Mouse (Mus musculus) neutrophil, adult 5-6 weeks (primary cell): ENCODE measurements around the gene Gm49388. TPM values are rescaled to one million over a fixed set of nuclear protein-coding genes. Genes with fewer than 3 reads are reported as not detected.
"Not testable (repeated sequence)": the region's sequence is repeated elsewhere in the genome, so short reads cannot be mapped to it uniquely, and the experiment has no call there.

Experiments used
- ATAC-seq: fragments of 151-379, 151-347 bp; 2 replicates; pipeline ENCODE4 v1.8.0; 2017; ENCODE audit warnings: mild to moderate bottlenecking, moderate TSS enrichment; ENCODE audit not compliant: insufficient number of reproducible peaks, poor library complexity, low FRiP score, severe bottlenecking; ENCODE audit errors: extremely low read depth
- total RNA-seq: library from RNA; stranded (forward); fragments of 200-1000 nt; gene quantifications from 2 replicates; pipeline ENCODE4 v1.2.3, GENCODE M21; 2017

Gene Gm49388
- total RNA-seq, 1 experiment from 2014 or later = 3.5 TPM

DNA sequence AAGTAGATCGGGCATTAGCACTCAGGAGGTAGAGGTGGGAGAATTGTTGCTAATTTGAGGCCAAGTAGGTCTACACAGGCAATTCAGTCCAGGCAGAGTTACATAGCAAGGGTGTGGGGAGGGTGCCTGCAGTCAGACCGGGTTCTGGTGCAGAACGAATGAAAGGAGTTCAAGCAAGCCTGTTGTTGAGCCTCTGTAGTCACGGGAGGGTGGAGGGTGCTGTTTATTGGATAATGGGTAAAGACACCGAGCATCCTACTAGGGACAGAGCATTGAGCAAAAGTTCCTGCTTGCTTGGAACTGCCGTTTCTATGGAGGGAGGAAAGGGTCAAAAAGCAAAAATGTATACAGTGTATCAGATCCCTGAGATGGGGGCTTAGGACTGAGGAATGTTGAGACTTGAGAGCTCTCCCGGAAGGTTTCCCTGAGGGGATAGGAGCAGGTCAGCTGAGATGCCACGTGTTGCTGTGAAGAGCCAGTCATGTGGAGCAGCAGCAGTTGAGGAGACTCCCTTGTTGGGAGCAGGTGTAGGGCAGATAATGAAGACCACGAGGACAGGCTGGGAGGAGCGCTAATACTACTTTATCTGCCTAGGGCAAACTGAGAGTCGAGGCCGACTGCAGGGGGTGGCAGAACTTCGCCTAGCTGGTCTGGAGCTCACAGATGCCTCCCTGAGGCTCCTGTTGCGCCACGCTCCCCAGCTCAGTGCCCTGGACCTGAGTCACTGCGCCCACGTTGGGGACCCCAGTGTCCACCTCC, 18.4 kb upstream of the Gm49388 start:
- no peak for ATAC-seq

DNA sequence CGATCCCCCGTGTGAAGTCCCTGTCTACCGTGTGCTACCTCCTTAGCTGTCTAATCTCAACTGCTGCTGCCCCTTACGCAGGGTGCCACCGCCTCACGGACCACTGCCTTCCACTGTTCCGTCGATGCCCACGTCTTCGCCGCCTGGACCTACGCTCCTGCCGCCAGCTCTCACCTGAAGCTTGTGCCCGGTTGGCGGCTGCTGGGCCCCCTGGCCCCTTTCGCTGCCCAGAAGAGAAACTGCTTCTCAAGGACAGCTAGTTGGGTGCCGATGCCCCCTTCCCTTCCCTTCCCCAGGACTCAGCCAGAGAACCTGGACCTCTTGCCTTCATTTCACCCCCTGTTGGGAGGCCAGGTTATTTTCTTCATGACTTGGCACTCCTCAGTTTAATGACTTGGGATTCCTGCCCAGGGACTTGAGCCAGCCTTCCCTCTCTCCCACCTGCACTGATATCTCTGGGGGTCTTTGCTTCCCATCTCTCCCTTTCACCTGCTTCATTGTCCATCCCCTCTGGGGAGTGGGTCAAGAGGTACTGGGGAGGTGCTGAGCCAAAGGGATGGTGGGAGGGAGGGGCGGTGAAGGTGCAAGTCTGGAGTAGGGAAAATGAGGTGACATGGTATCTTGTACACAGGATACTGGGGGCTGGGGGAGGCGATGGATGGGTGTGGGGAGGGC, 17.6 kb upstream of the Gm49388 start:
- ATAC-seq = no peak

DNA sequence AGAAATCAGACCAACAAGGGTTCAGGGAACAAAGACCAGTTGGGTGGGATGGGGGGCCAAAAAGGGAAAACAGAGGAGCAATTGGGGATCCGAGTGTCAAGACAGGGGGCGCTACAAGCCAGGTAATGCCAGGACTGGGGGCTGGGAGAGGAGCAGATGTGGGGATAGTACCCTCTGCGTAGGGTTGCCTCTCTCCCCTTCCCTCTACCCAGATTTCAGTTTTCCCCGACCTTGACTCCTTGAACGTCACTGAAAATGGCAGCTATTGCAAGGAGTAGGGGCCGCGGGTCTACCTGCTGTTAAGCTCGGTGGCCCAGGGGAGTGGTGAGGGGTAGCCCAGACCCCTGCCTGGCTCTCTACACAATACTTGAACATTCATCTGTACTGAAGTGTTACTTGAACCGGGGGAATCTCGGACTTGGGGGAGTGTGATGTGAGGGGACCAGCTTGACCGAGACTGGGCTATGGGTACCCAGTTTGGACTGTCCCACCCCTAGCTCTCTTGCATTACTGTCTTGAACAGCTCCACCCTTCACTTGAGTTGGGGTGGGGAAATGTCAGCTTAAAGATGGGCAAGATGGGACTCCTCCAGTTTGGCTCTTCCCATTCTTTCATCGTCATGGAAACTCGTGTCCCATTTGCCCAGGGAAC, 16.9 kb upstream of the Gm49388 start:
- ATAC-seq = no peak

DNA sequence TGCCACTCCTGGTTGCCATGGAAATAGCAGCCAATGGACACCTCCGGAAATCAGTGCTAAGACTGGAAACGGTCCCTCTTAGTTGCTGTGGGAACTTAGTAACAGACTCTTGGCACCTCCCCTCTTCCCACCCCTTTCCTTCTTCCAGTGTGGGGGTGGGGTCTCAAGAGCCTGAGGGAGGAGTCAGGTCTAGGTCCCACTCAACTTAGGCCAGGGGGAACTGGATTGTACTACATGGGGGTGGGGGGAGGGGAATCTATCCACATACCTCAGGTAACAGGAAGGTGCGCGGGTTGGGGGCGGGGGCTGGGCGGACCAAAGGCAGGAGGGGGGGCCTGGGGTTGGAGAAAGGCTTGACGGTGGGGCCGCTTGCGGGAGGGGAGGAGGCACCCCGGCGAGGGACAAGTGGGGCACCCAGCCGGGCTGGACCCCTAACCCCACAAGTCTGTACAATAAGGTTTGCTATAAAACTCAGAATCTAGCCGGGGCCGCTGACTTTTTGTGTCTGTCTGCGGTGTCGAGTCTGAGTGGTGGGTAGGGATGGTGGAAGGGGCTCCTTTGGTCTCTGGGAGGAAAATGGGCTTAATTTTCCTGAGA, 16.3 kb upstream of the Gm49388 start:
- peak; percentile 74 for ATAC-seq

DNA sequence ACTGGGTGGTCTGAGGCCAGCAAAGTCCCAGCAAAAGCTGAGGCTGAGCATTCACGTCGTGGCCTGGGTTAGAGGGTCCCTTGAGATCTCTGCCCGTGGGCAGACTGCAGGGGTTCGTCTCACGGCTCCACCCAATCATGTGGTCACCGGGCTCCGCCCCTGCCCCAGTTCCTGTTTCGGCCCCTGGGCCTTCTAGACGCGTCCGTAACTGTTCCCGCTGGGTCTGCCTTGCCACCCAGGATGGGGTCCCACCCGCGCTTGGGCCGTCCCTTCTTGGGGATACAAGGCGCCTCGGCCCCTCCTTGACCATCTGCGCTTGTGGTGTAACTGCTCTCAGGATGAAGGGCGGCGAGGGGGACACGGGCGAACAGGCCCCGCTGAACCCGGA, 15.8 kb upstream of the Gm49388 start, which contains the start of gene Orai3:
Gene Orai3, plus strand, starts transcription at position 165 of the 388 bp plus-strand sequence.
- ATAC-seq = peak; percentile 73

DNA sequence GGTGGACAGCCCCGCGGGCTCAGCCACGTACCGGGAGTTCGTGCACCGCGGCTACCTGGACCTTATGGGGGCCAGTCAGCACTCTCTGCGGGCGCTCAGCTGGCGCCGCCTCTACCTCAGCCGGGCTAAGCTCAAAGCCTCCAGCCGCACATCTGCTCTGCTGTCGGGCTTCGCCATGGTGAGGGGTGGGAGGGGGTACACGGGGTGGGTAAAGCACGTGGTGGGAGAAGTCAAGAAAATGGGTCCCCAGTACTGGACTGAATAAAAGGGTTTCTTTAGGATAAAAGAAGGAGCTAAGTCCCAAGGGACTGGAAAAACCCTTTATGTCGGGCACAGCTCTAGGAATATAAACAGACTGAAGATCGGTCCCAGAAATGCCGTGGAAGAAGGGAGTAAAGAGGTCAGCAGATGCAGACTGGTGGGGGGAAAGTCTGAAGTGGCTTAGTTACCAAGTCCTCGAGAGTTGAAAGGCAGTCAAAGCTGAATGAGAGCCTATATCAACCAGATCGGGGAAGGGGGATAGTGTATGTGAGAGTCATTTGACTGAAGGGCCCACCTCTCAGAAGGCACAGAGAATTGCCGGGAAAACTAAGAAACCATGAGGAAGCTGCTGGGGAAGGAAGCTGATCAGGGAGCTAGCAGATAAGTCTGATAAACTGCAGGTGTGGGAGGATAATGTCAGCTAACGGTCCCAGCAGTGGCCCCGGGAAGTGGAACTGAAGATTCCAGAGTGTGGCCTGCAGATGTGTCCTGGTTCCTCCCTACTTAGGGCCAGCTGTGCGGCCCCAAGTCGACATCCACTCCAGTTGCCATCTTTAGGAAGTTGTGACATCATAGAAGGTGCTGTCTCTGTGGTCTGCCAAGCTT, 15.1 kb upstream of the Gm49388 start:
- ATAC-seq = no peak

DNA sequence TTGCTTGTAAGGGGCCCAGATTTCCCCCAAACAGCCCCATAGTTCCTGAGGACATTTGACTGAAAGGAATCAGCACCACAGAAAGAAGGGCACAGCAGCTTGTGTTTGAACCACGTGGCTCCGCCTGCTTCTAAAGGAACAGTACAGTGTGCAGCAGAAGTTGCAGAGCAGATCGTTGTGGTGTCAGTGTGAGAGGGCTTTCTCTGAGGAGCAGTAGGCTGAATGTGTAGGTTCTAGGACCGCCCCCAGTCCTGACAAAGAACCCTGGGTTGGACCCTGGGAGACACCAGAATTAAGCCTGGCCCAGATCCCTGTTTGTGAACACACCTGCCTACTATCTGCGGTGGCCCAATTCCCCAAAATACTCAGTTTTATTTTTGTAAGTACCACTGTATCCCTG, 14.1 kb upstream of the Gm49388 start:
- ATAC-seq = no peak

DNA sequence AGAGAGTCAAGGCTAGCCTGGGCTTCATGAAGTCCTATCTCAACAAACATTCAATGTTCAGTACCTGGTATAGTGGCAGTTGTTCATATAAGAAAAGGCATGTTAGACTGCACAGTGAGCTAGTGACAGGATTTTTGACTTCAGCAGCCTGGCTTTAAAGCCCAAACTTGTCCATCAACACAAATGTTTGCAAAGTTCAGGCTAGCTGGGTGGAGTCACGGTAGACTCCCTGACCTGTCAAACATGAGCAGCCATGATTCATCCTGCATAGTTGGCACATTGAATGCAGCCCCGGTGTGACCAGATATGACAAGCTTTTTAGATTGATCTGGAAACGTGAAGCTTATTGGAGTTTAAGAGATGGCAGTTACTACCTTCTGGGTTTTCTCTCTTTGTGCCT, 13.3 kb upstream of the Gm49388 start:
- no peak for ATAC-seq

DNA sequence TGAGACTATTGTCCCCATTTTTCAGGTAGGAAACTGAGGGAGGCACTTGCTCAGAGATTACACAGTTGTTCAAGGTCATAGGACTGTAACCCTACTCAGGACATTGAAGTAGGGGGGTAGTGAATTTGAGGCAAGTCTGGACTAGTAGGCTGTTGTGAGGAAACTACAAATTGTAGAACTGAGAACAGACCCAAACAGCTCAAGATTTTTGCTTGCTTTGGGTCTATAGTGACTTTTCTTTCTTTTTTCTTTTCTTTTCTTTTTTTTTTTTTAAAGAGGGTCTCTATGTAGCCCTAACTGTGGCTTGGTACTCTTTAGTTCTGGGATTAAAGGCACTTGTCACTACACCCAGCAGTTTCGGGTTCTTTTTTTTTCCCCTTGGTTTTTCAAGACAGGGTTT, 12.9 kb upstream of the Gm49388 start:
- ATAC-seq = no peak

DNA sequence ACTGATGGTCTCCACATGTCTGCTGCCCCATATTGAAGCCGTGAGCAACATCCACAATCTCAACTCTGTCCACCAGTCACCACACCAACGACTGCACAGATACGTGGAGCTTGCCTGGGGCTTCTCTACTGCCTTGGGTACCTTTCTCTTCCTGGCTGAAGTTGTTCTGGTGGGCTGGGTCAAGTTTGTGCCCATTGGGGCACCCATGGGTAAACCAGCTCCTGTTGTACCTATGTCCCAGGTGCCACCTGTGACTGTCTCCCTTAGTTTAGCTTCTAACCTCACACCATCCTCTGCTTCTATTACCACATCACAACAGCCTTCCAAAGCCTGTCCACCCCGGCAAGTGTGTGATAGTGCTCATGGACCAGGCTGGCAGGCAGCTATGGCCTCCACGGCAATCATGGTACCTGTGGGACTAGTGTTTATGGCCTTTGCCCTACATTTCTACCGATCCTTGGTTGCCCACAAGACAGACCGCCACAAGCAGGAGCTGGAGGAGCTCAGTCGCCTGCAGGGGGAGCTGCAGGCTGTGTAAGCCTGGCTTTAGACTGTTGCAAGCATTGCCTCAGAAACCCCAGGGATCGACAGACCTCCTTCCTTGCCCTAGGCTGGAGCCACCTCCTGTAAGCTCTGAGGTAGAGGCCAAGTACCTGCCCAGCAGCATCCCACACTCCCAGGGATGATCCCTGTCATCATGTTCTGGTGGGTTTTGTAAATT, 11.6 kb upstream of the Gm49388 start:
- peak; percentile 20; the same call in 1 of the 2 replicates for ATAC-seq

DNA sequence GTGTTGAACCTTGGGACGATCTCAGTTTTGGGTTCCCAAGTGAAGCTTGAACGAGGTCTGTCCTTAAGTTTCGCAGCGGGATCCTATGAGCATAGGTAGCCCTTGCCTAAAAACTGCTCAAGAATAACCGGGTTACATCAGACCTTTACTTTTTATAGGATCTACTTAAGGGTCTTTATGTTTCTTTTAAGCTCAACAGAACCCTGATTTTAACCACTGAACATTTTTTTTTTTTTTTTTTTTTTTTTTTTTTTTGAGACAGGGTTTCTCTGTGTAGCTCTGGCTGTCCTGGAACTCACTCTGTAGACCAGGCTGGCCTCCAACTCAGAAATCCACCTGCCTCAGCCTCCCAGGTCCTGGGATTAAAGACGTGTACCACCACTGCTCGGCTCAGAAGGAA, 9.6 kb upstream of the Gm49388 start:
- ATAC-seq = not testable (repeated sequence)

DNA sequence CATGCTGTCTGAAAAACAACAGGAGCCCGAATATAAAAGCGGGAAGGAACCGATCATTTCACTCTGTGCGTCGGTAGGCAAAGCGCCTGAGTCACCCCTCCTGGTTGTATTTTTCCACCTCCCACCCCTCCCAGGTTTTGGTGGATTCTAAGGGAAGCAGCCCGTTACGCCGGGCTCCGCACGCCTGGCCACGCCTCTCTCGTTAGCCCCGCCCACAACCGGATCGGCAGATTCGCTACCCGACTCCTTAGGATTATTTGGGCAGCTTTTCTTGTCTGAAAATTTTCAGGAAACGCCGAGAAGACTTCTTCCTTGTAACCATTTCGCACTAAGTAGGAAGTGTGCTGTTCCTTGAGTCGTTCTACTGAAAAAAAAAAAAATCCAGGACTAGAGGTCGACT, 9.0 kb upstream of the Gm49388 start, which contains the start of gene Setd1a:
Gene Setd1a, plus strand, starts transcription at position 245 of the 400 bp plus-strand sequence.
- peak; percentile 17; the same call in 1 of the 2 replicates for ATAC-seq

DNA sequence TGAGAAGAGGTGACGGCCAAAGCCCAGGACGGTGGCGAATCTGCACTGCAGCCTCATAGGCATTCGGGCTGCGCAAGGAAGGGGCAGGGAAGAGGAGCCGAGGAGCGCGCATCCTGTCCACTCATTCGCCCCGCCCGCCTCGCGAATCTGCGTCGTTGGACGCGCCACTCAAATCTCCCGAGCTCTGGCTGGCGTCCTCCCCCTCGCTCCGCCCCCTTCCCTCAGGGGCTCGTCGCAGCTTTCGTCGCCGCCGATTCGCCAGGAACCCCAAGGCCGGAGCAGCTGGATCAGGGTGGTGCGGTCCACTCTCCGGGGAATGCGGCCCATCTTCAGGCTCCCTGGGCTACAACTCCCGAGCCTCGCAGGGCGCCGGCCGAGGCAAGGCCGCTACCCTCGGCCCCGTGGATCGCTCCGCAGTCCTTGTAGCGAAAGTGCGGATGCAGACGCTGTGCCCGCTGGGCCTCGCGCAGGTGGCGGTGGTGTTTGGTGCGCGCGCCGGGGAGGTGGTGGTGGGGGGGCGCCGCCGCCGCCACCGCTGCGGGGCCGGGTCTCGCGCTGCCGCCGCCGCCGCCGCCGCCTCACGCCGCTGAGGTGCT, 8.4 kb upstream of the Gm49388 start:
- ATAC-seq = peak; percentile 91

DNA sequence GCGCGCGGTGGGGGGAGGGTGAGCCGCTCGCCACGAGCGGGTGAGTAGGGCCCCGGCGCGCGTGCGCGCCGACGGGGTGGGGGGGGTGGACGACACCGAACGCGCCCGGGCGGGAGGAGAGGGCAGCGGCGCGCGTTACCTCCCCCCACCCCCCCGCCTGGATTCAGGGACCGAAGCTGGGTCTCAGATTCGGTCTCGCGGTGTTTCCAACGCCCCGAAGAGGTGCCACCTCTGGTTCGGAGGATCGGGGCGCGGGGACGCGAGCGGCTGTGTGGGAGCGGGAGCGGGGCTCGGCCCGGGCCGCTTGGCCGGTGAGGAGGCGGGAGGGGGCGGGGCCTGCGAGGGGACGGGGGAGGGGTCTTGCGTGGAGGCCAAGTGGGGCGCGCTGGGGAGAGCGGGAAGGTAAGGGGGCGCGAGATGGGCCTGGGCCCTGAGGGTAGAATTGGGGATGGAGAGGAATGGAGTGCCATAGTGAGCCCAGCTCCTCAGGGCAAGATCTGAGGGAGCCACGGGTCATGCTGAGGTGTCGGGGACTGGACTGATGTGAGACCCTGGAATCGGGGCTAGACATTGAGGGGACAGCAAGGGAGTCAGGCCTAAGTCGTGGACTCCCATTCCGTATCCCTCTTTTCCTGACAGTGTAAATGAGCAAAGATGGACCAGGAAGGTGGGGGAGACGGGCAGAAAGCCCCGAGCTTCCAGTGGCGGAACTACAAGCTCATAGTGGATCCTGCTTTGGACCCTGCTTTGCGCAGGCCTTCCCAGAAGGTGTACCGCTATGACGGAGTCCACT, 7.7 kb upstream of the Gm49388 start:
- ATAC-seq = no peak

DNA sequence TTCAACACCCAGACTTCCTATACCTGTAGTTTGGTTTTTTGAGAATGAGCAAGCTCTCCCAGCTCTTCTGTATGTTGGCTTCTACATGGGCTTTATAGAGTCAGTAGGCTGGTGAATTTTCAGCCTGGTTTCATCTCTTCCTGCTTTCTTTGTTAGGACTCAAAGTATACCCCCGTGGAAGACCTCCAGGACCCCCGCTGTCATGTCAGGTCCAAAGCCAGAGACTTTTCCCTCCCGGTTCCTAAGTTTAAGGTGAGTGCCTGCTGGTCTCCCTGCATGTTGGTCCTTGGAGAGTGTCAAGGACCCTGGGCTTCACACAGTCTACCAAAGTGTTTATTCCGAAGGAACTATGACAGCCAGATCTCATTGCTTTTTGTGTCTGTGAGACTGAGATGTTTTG, 7.1 kb upstream of the Gm49388 start:
- no peak for ATAC-seq

DNA sequence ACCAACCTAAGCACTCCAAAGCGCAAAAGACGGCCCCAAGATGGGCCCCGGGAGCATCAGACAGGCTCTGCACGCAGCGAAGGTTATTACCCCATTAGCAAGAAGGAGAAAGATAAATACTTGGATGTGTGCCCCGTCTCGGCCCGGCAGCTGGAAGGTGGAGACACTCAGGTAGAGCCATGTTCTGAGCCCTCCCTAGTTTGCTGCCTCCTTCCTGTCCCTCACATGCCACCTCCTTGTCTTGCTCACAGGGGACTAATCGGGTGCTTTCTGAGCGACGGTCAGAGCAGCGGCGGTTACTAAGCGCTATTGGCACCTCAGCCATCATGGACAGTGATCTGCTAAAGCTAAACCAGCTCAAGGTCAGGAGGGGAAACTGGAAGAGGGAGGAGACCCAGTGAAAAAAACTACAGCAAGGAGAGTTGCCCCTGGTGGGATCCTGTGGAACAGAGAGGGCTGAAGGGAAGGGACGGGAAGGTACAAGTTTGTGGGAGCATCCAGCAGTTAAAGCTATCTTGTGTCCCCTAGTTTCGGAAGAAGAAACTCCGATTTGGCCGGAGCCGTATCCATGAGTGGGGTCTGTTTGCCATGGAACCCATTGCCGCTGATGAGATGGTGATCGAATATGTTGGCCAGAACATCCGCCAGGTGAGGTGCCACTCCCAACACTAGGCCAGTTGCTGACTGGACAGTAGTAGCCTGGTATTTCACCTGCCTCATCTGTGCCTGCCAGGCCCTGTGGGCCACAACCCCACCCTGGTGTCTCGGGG, 11.9 kb downstream of the Gm49388 start:
- no peak for ATAC-seq
